Mouse (Mus musculus) brain, embryonic 14.5 days (tissue): ENCODE results near the gene Cntn2.

Source experiments
- CTCF ChIP-seq: fragments of 200-500 bp; IDR thresholded peaks from 2 replicates; pipeline ENCODE4 v1.5.1; 2012; ENCODE audit warnings: inconsistent platforms, mild to moderate bottlenecking, moderate library complexity, borderline replicate concordance; ENCODE audit not compliant: insufficient read depth, insufficient read length; ENCODE audit errors: extremely low read depth
- POLR2A ChIP-seq: fragments of 200-500 bp; IDR thresholded peaks from 2 replicates; pipeline ENCODE4 v1.6.1; 2012; ENCODE audit warnings: mild to moderate bottlenecking, inconsistent platforms, borderline replicate concordance; ENCODE audit not compliant: poor library complexity, insufficient read depth, insufficient read length, severe bottlenecking; ENCODE audit errors: extremely low read depth

DNA sequence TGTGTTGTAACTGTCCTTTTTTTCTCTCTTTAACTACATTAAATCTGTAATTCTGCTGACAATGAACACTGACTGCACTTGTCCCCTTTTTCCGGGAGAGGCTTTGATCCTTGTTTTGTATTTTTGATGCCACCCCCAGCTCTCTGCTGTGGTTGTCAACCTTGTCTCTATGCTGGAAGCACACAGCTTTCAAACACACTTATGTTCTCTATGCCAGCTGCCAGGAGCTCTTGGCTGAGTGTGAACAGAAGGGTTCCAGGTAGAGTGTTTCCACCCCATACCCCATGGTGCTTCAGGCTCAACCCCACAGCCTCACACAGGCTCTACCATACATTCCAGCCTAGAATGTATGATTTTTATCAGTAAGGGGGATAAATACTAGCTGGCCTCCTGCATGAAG, 68.6 kb downstream of the Cntn2 start:
- TF ChIP-seq CTCF (no peak), POLR2A (no peak)
